Mouse (Mus musculus) layer of hippocampus, postnatal 25 days (tissue): ENCODE measurements around the gene 2010111I01Rik. TPM values are rescaled to one million over a fixed set of nuclear protein-coding genes. Genes with fewer than 3 reads are reported as not detected.
A peak's percentile ranks its signal among the peaks of the same experiment; 100 is the strongest.

Source experiments
- DNase-seq, 2 experiments: peaks; one replicate each; pipeline ENCODE4 v3.0.0; 2022; ENCODE audit warnings: mixed read lengths in 2 of 2, low spot score in 1 of 2; ENCODE audit errors: extremely low spot score in 1 of 2
- total RNA-seq, 2 experiments: library from RNA; stranded (reverse); gene quantifications; 2 replicates each; pipeline ENCODE4 v1.2.3; 2021

The 2010111I01Rik gene
- total RNA-seq, 2 experiments from 2014 or later: 70.6 to 82.7 TPM

DNA sequence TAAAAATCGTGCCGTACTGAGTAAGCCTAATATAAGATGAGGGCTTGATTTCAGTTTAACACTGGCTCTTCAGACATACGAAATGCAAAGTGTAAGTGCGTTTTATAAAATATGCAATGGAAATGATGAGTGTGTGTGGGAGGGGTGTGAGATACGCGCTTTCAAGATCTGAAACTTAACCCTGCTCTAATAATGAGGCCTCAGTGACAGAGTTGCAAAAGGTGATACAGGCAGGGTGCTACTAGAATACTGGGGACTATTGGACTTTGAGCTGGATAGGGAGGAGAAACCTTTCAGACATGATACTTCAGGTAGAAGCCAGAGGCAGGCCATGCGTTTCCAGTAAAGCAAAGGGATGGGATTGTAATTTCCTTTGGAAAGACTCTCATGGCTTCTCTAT lies 273.4 kb downstream of the 2010111I01Rik start:
- no peak for DNase-seq

DNA sequence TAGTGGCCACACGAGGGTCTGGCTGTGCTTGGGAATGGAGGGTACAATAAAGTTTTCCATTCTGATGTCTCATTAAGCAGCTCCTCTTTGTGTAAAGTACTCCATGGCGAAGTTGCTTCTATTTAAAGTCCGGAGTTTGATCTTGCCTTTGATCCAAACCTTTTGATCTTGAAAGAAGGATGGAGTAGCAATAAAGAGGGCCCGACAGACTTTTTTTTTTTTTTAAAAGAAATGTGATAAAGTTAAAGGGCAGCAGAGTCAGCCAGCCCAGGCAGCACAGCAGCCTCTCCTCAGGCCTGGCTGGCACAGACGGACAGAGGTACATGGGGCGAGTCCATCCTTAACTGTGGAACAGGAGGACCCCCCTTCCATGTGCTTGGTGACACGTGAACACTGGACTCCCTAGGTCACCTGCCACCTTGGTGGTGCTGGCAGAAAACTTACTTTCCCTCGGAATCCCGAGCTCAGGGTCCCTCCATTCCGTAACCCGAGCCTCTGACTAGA lies 274.7 kb downstream of the 2010111I01Rik start:
- DNase-seq: no peak

DNA sequence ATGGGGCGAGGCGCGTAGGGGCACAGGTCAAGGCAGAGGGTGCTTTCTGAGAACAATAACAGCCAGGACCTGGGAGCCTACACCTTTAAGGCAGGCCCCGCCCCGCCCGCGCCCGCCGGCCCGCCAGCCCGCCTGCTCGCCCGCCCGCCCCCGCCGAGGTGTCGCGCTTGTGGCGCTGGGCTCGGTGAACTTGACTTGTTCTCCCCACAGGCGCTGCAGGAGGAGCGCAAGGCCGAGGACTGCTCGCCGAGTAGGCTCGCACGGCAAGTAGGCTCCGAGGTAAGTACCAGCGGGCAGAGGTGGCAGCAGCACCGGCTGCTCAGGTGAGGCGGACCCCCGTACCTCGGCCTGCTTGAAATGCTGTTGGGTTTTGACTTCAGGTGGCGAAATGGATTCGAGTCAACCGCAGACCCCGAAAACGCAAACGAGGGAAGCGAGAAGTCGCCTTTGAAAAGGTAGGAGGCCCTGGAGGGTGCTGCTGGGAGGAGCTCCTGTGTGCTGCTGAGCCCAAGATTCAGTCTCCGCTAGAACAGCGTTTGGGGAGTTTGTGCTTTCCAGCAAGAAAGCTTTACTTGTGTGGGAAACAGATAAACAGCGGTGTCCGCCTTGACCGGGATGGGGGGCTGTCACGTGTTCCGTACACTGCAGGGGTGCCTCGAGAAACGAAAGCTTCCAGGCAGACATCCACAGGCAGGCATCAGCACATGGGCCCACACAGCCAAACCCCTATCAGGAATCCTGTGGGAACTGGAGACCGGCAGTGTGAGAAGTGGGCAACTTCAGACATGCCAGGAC lies 275.4 kb downstream of the 2010111I01Rik start:
- peak; percentile 52 to 62 for DNase-seq

DNA sequence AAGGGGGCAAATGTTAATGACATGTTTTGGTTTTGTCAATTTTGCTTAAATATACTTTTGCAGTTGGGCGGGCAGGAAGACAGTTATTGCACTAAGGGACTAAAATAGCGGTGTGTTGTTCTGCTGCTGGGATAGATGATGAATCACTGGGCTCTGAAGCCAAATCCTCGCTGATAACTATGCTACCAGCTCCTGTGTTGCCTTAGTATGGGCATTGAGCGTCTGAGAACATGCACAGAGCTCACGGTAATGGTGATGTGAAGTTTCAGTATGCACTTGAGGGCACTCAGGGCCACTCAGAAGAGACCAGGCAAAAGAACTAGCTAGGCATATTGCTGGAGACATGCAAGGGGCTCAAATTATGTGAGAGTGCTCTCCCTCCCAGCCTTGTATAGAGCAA lies 276.1 kb downstream of the 2010111I01Rik start:
- no peak for DNase-seq

GRCm38 (mm10) chr13:63241665-63242064 lies 277.0 kb downstream of the 2010111I01Rik start:
- DNase-seq: no peak

DNA sequence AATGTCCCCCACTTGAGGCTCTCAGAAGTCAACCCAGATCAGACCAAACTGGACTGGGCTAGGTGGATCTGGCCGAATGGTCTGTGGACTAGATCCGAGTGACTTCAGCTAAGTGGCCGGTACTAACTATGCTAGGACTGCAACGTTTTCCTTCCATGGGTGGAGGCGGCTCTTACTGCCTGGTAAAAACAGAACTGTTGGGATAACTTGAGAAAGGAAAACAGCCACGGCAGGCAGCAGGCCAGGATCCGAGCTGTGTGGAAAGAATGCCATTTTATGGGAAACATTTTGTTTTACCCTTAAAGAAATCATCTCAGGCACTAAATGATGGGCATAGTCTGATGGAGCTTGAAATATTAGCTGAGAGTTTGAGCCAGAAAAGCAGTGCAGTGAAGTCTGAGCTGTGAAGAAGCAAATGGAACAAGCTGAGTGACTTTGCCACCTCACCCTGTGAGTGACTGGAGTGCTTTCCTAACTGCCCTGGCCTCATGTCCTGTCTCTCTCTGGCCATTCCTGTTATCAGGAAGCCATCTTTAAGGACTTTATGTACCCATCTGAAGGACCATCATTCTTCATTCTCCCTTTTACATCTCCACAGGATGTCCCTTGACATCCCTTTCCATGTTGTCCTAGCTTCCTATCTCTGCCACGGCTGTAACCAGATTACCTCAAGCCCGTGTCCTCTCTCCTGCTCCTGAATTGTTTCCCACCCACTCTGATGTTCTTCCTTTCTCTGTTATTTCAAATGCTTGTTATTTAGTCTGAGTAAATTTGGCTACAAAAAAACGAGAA lies 277.9 kb downstream of the 2010111I01Rik start:
- no peak for DNase-seq

- no peak for DNase-seq
These were observed 278.9 kb downstream of the 2010111I01Rik start for GRCm38 (mm10) chr13:63243586-63243985.

DNA sequence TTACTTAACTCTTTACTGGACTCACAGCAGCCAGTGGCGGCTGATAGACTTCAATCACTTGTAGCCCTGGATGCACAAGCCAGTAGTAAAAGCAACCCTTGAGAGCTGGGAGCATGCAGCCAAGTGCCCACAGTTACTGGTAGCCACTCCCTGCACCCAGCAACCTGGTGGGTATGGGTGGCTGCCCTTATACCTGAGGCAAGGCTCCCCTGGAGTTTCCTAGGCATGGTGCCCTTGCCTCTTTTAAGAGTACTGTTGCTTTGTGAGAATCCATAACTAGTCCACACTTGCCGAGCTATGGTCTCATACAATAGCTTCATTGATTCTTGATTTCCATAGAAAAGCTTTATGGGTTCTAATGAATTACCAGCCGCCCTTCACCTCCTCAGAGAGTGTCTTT lies 279.7 kb downstream of the 2010111I01Rik start:
- DNase-seq: no peak

- DNase-seq: no peak
These were observed 280.5 kb downstream of the 2010111I01Rik start for GRCm38 (mm10) chr13:63245218-63245617.

- DNase-seq: no peak
These were observed 281.1 kb downstream of the 2010111I01Rik start for GRCm38 (mm10) chr13:63245812-63246211.

- no peak for DNase-seq
These were observed 281.7 kb downstream of the 2010111I01Rik start for GRCm38 (mm10) chr13:63246332-63246940.

DNA sequence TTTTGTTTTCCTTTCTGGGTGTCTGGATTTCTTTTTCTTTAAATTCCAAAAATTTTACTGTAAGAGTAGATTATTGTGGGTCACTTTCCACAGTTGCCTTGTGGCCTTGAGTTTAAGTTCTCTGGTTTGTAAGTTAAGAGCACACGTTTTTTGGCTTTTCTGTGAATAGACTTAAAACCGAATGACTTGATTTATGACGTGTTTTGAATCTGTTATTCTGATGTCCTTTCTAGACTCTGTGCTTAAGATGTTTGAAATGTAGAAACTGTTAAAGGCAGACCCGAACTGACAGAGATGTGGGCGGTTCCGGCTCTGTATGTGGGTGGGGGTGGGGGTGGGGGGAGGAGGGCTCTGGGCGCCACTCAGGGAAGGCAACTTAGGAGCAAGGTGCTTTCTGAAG lies 282.3 kb downstream of the 2010111I01Rik start:
- DNase-seq: no peak

- no peak for DNase-seq
These were observed 282.9 kb downstream of the 2010111I01Rik start for GRCm38 (mm10) chr13:63247631-63248030.

- DNase-seq: no peak
These were observed 283.6 kb downstream of the 2010111I01Rik start for GRCm38 (mm10) chr13:63248318-63248717.

DNA sequence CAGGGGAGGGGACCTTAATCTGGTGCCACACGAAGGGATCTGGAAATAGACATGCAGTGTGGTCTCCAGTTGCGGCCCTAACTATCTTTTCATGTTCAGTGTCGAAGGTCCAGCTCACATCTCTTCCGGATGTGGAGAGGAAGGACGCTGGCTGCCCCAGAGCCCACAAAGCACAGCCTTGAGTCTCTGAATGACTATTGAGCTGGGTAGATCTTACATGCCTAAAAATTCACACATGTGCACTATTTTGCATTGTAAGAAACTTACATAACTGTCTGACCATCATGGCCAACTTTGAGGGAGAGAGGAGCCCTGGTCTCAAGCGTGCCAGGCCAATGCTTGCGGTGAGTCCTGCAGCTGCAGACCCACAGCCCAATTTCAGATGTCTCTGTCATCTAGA lies 284.5 kb downstream of the 2010111I01Rik start:
- DNase-seq: no peak

DNA sequence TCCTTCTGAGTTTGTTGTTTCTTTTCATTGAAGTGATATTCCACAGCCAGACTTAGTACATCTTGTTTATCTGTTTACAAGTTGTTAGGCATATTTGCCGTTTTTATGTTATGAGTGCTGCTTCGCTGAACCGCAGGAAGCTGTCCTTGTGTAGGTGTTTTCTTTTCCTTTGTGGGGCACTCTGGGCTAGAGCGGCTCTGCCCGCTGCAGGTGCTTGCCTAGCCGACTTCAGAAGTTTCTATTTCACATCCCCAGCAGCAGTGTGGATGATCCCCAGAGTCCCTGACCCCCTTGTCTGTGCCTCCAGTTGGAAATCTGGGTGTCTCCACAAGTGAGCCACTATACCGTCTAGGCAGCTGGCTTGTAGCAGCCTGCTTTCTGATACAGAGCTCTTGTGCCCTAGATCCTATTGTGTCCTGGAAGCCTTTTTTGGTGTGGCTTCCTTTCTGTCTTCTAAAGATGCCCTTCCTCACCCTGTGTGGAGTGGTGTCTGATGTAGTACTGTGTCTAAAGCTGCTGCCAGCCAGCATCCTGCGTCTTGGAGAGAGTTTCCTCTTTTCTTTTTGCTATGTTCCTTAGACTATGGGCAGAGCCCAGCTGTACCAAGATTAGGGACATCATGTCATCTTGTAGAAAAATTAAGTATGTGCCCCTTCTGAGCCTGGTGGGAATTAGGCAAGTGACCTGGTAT lies 285.2 kb downstream of the 2010111I01Rik start:
- DNase-seq: no peak

- no peak for DNase-seq
These were observed 285.8 kb downstream of the 2010111I01Rik start for GRCm38 (mm10) chr13:63250441-63250980.

DNA sequence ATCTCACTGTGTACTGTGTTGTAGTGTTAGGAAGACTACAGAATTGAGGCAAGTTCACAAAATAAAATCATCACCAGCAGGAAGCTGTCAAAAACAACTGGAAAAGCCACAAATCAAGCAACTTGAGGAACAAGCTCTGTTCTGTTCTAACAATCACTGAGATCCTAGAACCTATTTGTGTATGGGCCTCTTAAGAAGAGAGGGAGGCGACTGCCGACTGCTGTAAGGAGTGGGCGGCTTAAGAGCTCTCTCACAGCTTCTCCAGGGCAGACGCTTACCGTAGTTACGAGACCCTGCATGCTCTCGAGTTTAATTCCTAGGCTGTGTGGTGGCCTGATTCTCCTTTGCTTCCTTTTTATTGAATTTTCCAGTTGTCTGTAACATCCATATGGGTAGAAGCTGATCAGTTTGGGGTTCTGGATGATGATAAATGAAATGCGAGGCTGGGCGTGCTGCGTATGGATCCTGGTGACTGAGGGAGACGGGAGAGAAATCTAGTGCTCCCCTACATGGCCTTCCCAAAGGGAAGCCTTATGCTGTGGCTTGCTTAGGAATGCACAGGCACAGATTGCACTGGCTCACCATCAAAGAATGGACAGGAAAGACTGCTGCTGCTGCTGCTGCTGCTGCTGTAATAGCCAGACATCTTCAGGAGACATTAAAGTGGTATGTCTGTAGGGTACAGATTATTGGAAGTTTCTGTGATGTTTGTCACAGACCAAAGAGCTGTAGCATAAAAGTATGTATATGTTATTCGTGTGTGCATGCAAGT lies 286.6 kb downstream of the 2010111I01Rik start:
- no peak for DNase-seq

- no peak for DNase-seq
These were observed 287.8 kb downstream of the 2010111I01Rik start for GRCm38 (mm10) chr13:63252295-63253010.
